Mouse (Mus musculus): ENCODE measurements around the gene Fam221b.
A peak's percentile ranks its signal among the peaks of the same experiment; 100 is the strongest.

Gene Fam221b

DNA sequence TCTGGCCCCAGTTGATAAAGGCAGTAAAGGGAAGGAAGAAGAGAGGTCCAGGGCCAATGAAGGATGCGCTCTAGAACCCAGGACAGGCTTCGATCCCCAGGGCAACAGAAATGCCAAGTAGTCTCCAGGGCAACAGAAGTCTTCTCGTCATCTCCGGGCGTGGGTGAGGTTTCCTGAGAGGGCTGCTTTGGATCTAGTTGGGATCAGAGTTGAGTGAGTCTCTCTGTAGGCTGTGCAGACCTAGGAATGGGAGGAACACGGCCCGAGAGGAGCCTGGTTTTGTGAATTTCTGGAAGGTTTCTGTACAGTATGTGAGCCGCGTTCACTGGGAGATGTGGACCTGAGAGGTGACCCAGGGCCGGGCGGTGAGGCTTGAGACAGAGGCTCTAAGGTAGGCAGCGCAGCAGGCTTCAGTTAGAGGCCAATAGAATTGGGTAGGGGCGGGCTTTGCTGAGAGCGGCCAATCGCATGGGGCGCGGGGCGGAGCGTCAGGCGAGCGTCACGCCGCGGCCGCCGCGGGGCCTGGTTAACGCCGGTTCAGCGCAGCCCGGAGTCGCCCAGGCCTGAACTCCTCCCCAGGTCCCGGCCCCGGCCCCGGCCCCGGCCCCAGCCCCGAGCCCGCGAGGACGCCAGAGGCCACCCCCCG lies at the start of gene Fam221b, which contains the start of gene Tmem8b:
Gene Fam221b (minus strand): TSS at position 364 of the 646 bp plus-strand sequence.
Gene Tmem8b (plus strand): TSS at position 190 of the 646 bp plus-strand sequence.
- peak; percentile 90 for DNase-seq (ENCODE audit: low read depth)

DNA sequence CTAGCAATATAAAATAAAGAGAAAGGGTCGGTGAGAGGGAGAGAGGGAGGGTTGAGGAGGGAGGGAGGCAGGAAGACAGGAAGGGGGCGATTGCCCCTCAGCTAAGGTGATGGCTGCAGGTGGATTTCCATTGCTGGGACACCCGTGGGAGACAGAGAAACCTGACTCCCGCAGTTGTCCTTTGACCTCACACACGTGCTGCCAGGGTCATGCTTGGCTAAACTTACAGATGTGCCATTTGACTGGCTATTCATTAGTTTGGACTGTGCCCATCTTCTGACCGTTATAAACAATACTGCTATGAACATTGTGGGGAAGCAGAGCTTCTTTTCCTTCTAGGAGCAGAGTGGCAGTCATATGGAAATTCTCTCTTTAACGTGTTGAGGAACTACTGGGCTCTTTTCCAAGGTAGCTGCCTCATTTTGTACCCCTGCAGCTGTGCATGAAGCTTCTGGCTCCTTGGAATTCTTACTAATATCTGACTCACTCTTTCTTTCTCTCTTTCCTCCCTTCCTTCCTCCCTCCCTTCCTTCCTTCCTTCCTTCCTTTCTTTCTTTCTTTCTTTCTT lies 44.8 kb upstream of the Fam221b start:
- DNase-seq (ENCODE audit: low read depth) = peak; percentile 81

GRCm38 (mm10) chr4:43711821-43712220 lies 42.9 kb upstream of the Fam221b start:
- DNase-seq (ENCODE audit: low read depth) = peak; percentile 87

DNA sequence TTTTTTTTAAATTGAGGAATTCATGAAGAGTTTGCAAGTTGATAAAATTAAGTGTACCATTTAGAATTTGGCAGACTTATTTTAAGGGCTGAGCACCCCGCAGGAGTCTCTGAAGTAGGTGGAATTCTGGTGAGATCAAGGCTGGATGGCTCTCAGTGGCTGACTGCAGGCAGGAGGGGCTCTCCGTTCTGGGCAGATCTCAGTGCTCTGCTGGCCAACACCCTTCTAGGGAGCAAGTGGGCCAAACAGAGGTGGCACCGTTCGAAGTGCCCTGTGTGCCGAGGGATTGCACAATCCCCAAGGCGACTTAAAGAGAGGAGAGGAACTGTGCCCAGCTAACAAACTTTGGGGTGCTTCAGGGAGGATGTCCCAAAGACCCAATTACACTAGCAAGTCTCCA lies 40.9 kb upstream of the Fam221b start, which contains the start of gene Olfr71:
Gene Olfr71 (minus strand): TSS at position 387 of the 400 bp plus-strand sequence.
- no peak for DNase-seq (ENCODE audit: low read depth)

DNA sequence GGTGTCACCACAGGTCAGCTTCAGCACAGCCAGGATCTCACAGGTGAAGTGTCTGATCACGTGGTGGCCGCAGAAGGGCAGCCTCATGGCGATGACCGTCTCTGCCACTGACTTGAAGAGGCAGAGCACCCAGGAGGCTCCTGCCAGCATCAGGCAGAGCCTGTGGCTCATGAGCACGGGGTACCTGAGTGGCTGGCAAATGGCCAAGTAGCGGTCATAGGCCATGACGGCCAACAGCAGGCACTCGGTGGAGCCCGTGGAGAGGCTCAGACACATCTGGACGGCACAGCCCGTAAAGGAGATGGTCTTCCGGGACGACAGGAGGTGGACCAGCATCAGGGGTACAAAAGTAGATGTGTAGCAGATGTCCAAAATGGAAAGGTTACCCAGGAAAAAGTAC lies 37.0 kb upstream of the Fam221b start:
- no peak for DNase-seq (ENCODE audit: low read depth)

DNA sequence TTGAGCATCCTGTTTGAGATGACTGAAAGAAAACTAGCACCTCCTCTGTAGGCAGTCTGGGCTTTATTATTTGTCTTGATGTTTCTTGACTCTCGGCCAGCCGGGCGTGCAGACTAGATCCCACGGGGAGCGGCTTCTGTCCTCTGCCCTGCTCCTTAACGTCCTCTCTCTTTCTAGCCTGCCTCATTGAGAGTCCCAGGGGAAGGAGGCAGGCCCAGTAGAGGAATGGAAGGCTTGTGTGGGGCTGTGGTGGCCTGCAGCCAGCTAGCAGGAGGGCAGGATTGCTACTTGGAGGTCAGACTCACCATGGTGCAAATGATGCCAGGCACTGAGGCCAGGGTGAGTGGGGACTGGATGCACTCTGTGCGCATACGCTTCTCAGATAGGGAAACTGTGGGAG lies 34.9 kb upstream of the Fam221b start:
- no peak for DNase-seq (ENCODE audit: low read depth)

- no peak for DNase-seq (ENCODE audit: low read depth)
These were observed 34.5 kb upstream of the Fam221b start for GRCm38 (mm10) chr4:43703439-43703838.

DNA sequence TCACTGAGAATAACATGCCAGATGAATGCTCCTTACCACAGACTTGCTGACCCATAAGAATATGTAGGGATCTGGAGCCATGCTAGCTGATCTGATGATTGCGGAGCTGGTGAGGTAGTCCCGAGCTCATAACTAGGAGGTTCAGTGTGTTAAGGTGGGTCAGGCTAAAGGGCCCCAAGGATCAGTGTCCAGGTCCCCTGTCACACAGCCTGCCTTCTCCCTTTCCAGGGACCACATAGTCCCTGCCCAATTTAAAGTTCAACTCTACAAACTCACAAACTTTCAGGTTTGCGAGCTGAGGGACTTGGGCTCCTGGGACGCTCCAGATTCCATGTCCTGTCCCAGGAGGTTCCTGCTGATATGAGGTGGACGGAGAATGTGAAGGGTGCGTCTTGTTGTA lies 31.8 kb upstream of the Fam221b start, which contains the start of gene Olfr70:
Gene Olfr70 (minus strand): TSS at position 101 of the 400 bp plus-strand sequence.
- DNase-seq (ENCODE audit: low read depth) = no peak

GRCm38 (mm10) chr4:43696561-43696960 lies 27.6 kb upstream of the Fam221b start:
- DNase-seq (ENCODE audit: low read depth) = no peak

GRCm38 (mm10) chr4:43695249-43695671 lies 26.3 kb upstream of the Fam221b start:
- DNase-seq (ENCODE audit: low read depth) = peak; percentile 44

DNA sequence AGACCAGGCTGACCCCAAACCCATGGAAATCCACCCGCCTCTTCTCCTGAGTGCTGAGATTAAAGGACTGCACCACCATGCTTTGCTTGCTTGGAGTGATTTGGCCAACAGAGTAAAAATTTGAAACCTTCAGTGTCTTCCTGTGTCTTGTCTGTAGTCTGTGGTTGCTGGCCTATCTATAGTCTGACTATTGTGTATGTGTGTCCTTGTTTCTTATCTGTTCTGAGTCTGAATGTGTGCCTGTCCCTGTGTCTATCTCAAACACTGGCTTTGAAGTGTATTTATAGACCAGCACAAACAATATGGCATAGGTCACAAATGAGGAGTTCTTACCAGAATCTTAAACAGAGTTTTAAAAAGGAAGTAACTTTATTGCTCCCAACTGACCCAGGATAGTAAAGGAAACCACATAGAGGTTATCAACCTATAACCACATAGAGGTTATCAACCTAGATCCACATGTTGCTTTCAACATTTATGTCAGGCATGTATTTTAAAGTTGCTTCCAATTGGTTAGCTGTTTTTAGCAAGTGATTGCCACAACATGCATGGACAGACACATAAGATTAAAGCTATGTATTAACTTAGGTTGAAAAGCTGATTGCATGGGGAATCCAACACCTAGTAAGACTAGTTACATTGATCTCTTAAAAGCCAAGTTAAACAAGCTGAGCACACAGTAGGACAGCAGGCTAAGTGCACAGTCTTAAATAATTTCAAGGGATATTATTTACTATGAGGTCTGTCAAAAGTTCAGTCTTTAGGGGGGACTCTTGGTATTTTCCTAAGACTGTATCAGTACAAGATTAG lies 25.7 kb upstream of the Fam221b start:
- DNase-seq (ENCODE audit: low read depth) = no peak

GRCm38 (mm10) chr4:43693806-43694241 lies 24.9 kb upstream of the Fam221b start:
- peak; percentile 77 for DNase-seq (ENCODE audit: low read depth)

DNA sequence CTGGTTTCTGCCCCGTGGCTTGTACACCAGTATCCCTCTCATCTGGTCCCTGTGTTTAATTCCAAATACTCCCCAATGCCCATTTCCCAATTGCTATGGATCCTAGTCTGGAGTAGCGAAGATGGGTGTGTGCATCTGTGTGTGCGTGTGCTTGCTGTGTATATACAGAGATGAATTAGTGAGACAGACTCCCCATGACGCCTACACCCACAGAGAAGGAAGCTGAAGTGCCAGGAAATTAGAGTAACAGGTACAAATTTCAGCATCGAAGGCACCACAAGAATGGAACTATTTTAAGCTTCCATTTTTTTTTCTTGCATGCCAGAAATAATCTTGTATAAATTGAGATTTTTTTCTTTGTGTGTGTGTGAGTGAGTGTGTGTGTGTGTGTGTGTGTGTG lies 22.1 kb upstream of the Fam221b start:
- DNase-seq (ENCODE audit: low read depth) = no peak

DNA sequence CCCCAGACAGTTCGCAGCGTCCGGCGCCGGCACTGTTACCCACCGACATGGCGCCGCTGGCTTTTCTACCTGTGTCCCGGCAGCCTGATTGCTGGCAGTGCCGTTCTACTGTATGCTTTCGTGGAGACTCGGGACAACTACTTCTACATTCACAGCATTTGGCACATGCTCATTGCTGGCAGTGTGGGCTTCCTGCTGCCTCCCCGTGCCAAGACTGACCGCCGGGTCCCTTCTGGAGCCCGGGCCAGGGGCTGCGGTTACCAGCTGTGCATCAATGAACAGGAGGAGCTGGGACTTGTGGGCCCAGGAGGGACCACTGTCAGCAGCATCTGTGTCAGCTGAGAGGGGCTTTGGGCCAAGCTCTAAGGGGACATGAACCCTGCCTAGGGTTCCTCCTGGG lies 21.1 kb upstream of the Fam221b start:
- no peak for DNase-seq (ENCODE audit: low read depth)

DNA sequence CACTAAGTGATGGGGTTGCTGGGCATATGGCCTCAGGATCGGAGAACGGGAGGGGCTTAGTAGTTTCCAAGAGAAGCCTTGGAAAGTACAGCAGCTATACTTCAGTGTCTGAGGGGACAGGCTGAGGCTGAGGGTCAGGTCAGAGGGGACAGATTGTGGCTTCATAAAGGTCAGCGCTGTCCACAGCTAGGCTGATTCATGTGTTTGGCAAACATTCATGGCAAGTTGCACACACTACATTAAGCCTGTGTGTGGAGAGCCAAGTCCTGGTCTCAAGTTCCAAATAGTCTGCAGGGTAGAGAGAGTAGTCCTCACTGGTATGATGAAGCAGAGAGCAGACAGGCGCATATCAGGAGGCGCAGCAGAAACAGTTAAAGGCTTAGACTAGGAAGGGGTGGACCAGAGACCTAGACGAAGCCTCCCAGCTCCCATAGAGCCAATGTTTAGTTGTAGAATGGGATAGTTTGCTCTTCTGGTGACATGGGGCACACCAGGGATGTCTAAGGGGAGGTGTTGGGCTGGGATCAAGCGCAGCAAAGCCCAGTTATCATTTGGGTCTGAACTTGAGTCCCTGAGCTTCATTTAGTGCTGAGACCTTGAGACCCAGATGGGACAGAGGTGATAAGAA lies 10.6 kb upstream of the Fam221b start:
- peak; percentile 84 for DNase-seq (ENCODE audit: low read depth)

- no peak for DNase-seq (ENCODE audit: low read depth)
These were observed 9.6 kb upstream of the Fam221b start for GRCm38 (mm10) chr4:43678541-43678940.

DNA sequence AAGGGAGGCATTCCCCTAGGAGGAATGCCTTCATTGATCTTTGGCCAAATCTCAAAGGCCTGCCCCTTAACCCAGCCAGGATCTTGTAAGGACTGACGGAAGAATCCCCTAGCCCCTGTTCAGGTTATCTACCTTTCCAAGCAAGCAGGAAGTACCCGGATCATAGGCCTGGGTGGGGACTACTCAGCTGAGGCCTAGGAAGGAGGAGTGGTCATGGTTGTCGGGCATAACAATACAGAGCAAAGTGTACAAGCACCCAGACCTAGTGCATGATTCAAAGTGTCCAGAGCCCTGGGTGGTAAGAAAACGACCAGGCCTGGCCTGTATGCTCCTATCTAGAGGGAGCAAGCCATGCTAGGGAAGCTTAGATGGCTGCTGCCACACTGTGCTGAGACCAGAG lies 6.7 kb upstream of the Fam221b start:
- DNase-seq (ENCODE audit: low read depth) = no peak

- no peak for DNase-seq (ENCODE audit: low read depth)
These were observed 6.0 kb upstream of the Fam221b start for GRCm38 (mm10) chr4:43674974-43675373.

- DNase-seq (ENCODE audit: low read depth) = no peak
These were observed 4.8 kb upstream of the Fam221b start for GRCm38 (mm10) chr4:43673703-43674102.

GRCm38 (mm10) chr4:43672070-43672469 lies 3.1 kb upstream of the Fam221b start:
- DNase-seq (ENCODE audit: low read depth) = peak; percentile 95

DNA sequence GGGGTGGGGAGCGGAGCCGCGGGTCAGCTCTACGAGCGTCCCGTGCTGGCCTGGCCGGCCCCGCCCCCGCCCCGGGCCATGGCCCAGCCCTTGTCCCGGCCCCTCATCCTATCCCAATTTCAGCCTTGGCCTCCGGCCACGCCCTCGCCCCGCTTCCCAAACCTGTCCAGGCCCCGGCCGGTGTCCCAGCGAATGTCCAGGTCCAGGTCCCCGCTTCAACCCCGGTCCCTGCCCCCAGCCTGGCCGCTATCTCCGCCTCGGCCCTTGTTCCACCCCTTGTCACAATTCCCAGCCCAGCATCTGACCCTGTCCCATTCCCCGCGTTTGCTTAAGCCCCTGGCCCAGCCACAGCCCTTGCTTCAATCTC lies 466 bp upstream of the Fam221b start:
- no peak for DNase-seq (ENCODE audit: low read depth)

DNA sequence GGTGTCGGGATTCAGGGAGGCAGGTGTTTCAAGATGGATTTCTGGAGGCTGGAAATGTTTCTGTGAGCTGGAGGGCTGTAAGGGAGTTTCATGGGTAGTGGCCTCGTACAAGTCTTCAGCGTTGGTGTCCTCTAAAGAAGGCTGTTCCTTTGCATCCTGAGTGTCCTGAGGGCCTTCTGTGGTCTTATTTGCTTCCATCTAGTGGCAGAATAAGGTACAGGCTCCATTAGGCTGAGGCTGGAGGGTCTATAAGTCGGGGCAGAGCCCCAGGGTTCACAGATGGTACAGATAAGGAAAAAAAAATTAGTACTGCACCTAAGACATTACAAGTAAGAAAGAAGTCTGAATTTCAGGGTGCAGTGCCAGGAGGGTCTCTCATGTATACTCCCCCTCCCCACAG lies 2.5 kb downstream of the Fam221b start:
- peak; percentile 44 for DNase-seq (ENCODE audit: low read depth)

Data from NIH3T3 (cell line).